Mouse (Mus musculus) left cerebral cortex, postnatal 25 days (tissue): ENCODE data around the gene Dmrta2. TPM values are rescaled to one million over a fixed set of nuclear protein-coding genes. Genes with fewer than 3 reads are reported as not detected.

ENCODE experiments used
- DNase-seq, 2 experiments: peaks; one replicate each; pipeline ENCODE4 v3.0.0; 2022; ENCODE audit warnings: low spot score in 2 of 2, mixed read lengths in 1 of 2
- intact Hi-C: fragments of 180-260 bp; cut with DNase I; formaldehyde crosslinking; loops from one replicate; pipeline ENCODE4 v1.15.1; 2025
- total RNA-seq, 2 experiments: library from RNA; stranded (reverse); gene quantifications; 2 replicates each; pipeline ENCODE4 v1.2.3; 2021

The Dmrta2 gene
- total RNA-seq, 2 experiments from 2014 or later = 2.3 to 2.8 TPM

- DNase-seq = no peak
- intact Hi-C loops = loop anchor here (2.0 kb wide), 1 partner anchor 313 kb away; no protein-coding TSS in a partner anchor
Measured at GRCm38 (mm10) chr4:109978068-109978857, 410 bp downstream of the Dmrta2 start.

- intact Hi-C loops = loop anchor here (2.0 kb wide), 1 partner anchor 314 kb away; no protein-coding TSS in a partner anchor
- no peak for DNase-seq
Measured at GRCm38 (mm10) chr4:109978858-109979340, 1.0 kb downstream of the Dmrta2 start.

- DNase-seq = no peak
- intact Hi-C loops = loop anchor here (2.0 to 5.0 kb wide), 2 partner anchors 308 to 315 kb away; no protein-coding TSS in a partner anchor
Measured at GRCm38 (mm10) chr4:109979461-109980320, 1.8 kb downstream of the Dmrta2 start.

GRCm38 (mm10) chr4:109980321-109981082, 2.6 kb downstream of the Dmrta2 start:
- intact Hi-C loops = loop anchor here (5.0 kb wide), 1 partner anchor 307 kb away; no protein-coding TSS in a partner anchor
- no peak for DNase-seq

- intact Hi-C loops = loop anchor here (5.0 kb wide), 1 partner anchor 306 kb away; no protein-coding TSS in a partner anchor
- DNase-seq = no peak
Measured at GRCm38 (mm10) chr4:109981083-109981870, 3.4 kb downstream of the Dmrta2 start.

GRCm38 (mm10) chr4:109981871-109982680, 4.2 kb downstream of the Dmrta2 start:
- intact Hi-C loops = loop anchor here (2.0 to 5.0 kb wide), 2 partner anchors 305 to 325 kb away; no protein-coding TSS in a partner anchor

GRCm38 (mm10) chr4:109982681-109983265, 4.9 kb downstream of the Dmrta2 start:
- DNase-seq = no peak
- intact Hi-C loops = loop anchor here (2.0 to 5.0 kb wide), 2 partner anchors 305 to 326 kb away; no protein-coding TSS in a partner anchor

More at GRCm38 (mm10) chr4:109981871-109982680, 4.2 kb downstream of the Dmrta2 start:
- DNase-seq = no peak

GRCm38 (mm10) chr4:109983281-109984001, 5.6 kb downstream of the Dmrta2 start:
- intact Hi-C loops = loop anchor here (2.0 to 5.0 kb wide), 2 partner anchors 304 to 327 kb away; no protein-coding TSS in a partner anchor
- DNase-seq = no peak

GRCm38 (mm10) chr4:109984011-109984411, 6.2 kb downstream of the Dmrta2 start:
- DNase-seq = no peak
- intact Hi-C loops = loop anchor here (5.0 kb wide), 1 partner anchor 303 kb away; no protein-coding TSS in a partner anchor

GRCm38 (mm10) chr4:109984496-109985423, 6.9 kb downstream of the Dmrta2 start:
- DNase-seq = no peak
- intact Hi-C loops = loop anchor here (5.0 kb wide), 1 partner anchor 303 kb away; no protein-coding TSS in a partner anchor

GRCm38 (mm10) chr4:109985424-109986172, 7.7 kb downstream of the Dmrta2 start:
- DNase-seq = no peak
- intact Hi-C loops = no loop called here

- no peak for DNase-seq
- intact Hi-C loops = no loop called here
Measured at GRCm38 (mm10) chr4:109986301-109986700, 8.4 kb downstream of the Dmrta2 start.

GRCm38 (mm10) chr4:109986748-109987355, 9.0 kb downstream of the Dmrta2 start:
- DNase-seq = no peak
- intact Hi-C loops = no loop called here
